Mouse (Mus musculus) liver, adult 2 months (tissue): ENCODE measurements around the gene Grhl3.
"Not testable (repeated sequence)": the region's sequence is repeated elsewhere in the genome, so short reads cannot be mapped to it uniquely, and the experiment has no call there.

Source experiments
- CTCF ChIP-seq: fragments of 200-500 bp; IDR thresholded peaks from 2 replicates; pipeline ENCODE4 v1.5.1; 2011; ENCODE audit warnings: low read depth, low read length, control low read depth
- POLR2A ChIP-seq: fragments of 200-500 bp; IDR thresholded peaks from 2 replicates; pipeline ENCODE4 v1.6.1; 2011; ENCODE audit warnings: low read length, control low read depth; ENCODE audit not compliant: insufficient read depth; ENCODE audit errors: extremely low read depth

DNA sequence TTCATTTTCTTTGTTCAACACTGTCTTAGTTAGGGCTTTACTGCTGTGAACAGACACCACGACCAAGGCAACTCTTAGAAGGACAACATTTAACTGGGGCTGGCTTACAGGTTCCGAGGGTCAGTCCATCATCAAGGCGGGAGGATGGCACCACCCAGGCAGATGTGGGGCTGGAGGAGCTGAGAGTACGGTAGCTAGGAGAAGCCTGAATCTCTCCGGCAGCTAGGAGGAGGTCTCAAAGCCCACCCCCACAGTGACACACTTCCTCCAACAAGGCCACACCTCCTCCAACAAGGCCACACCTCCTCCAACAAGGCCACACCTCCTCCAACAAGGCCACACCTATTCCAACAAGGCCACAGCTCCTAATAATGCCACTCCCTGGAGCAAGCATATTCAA, 41.9 kb upstream of the Grhl3 start:
- TF ChIP-seq POLR2A, CTCF: not testable (repeated sequence)
